Mouse (Mus musculus) heart, adult 11 months (tissue): ENCODE results near the gene Ccdc27.

ENCODE experiments used
- DNase-seq: peaks from one replicate; pipeline ENCODE4 v3.0.0; 2022

Gene Ccdc27

GRCm38 (mm10) chr4:154042577-154042976 is at the start of gene Ccdc27:
Gene Ccdc27 (minus strand): TSS chr4:154042677.
- no peak for DNase-seq

- DNase-seq, result no peak
These were observed 48.9 kb upstream of the Ccdc27 start for GRCm38 (mm10) chr4:154091356-154091755.

GRCm38 (mm10) chr4:154089205-154089604 is 46.7 kb upstream of the Ccdc27 start:
- DNase-seq, result no peak

GRCm38 (mm10) chr4:154086436-154086835 is 44.0 kb upstream of the Ccdc27 start:
- no peak for DNase-seq

GRCm38 (mm10) chr4:154085856-154086255 is 43.4 kb upstream of the Ccdc27 start:
- no peak for DNase-seq

GRCm38 (mm10) chr4:154081974-154082373 is 39.5 kb upstream of the Ccdc27 start:
- no peak for DNase-seq

GRCm38 (mm10) chr4:154081021-154081420 is 38.5 kb upstream of the Ccdc27 start:
- no peak for DNase-seq

- DNase-seq, result no peak
These were observed 37.7 kb upstream of the Ccdc27 start for GRCm38 (mm10) chr4:154080211-154080610.

GRCm38 (mm10) chr4:154071941-154072340 is 29.5 kb upstream of the Ccdc27 start:
- DNase-seq, result no peak

GRCm38 (mm10) chr4:154071521-154071920 is 29.0 kb upstream of the Ccdc27 start:
- no peak for DNase-seq

- DNase-seq, result peak; percentile 85
These were observed 28.4 kb upstream of the Ccdc27 start for GRCm38 (mm10) chr4:154070896-154071295.

- DNase-seq, result peak; percentile 85
These were observed 22.6 kb upstream of the Ccdc27 start for GRCm38 (mm10) chr4:154064827-154065773.

- DNase-seq, result no peak
These were observed 15.2 kb upstream of the Ccdc27 start for GRCm38 (mm10) chr4:154057696-154058095.

GRCm38 (mm10) chr4:154056661-154057060 is 14.2 kb upstream of the Ccdc27 start:
- no peak for DNase-seq

GRCm38 (mm10) chr4:154056046-154056445 is 13.6 kb upstream of the Ccdc27 start:
- DNase-seq, result no peak

GRCm38 (mm10) chr4:154055482-154055881 is 13.0 kb upstream of the Ccdc27 start:
- peak; percentile 91 for DNase-seq

GRCm38 (mm10) chr4:154053065-154053464 is 10.6 kb upstream of the Ccdc27 start:
- no peak for DNase-seq

- DNase-seq, result no peak
These were observed 8.9 kb upstream of the Ccdc27 start for GRCm38 (mm10) chr4:154051401-154051800.

GRCm38 (mm10) chr4:154045837-154046236 is 3.4 kb upstream of the Ccdc27 start:
- no peak for DNase-seq

GRCm38 (mm10) chr4:154037123-154037522 is 5.4 kb downstream of the Ccdc27 start:
- DNase-seq, result no peak

GRCm38 (mm10) chr4:154028646-154029045 is 13.8 kb downstream of the Ccdc27 start:
- DNase-seq, result no peak

GRCm38 (mm10) chr4:154028066-154028465 is 14.4 kb downstream of the Ccdc27 start:
- no peak for DNase-seq

GRCm38 (mm10) chr4:154026441-154026761 is 16.1 kb downstream of the Ccdc27 start:
- peak; percentile 92 for DNase-seq

GRCm38 (mm10) chr4:154025641-154026440 is 16.6 kb downstream of the Ccdc27 start, which contains the start of gene Smim1:
Gene Smim1 (minus strand): TSS chr4:154026230.
- peak; percentile 99 for DNase-seq
